Mouse (Mus musculus): ENCODE measurements around the gene Cyp2s1. TPM values are rescaled to one million over a fixed set of nuclear protein-coding genes. Genes with fewer than 3 reads are reported as not detected.
"Not testable (repeated sequence)": the region's sequence is repeated elsewhere in the genome, so short reads cannot be mapped to it uniquely, and the experiment has no call there.

Cyp2s1 gene
- total and polyA plus RNA-seq, 3 experiments, result 0.04 TPM; not detected in 2

GRCm38 (mm10) chr7:25793679-25794078 is 23.0 kb downstream of the Cyp2s1 start:
- Histone ChIP-seq H3K27me3 (replicated peaks) (peaks cover 33% of the 10 kb centered on the region), H3K4me3 (replicated peaks in 1 of 3; ENCODE audit: low read depth in 2 of 3, low read length in 2 of 3, poor library complexity in 1 of 3) (no peak overlapping the region), H3K27ac (ENCODE audit: insufficient read depth, low read depth) (no peak overlapping the region), H3K4me1 (ENCODE audit: control insufficient read depth in 1 of 2, insufficient read depth in 2 of 2) (no peaks in the 10 kb centered on the region), H3K36me3 (replicated peaks in 1 of 2; ENCODE audit: control insufficient read depth in 1 of 2, insufficient read depth in 1 of 2, low read length in 1 of 2) (no peaks in the 10 kb centered on the region), H3K9me3 (replicated peaks; ENCODE audit: low read length) (peaks cover 4% of the 10 kb centered on the region), H3K79me2 (replicated peaks; ENCODE audit: control insufficient read depth, extremely low read depth, insufficient read depth, poor library complexity, severe bottlenecking) (no peaks in the 10 kb centered on the region), H3K4me2 (ENCODE audit: insufficient read depth, low read depth, poor library complexity, severe bottlenecking) (no peak overlapping the region), H3K9ac (ENCODE audit: insufficient read depth, low read depth) (no peak overlapping the region)
- no peak for TF ChIP-seq TCF12 (IDR thresholded peaks at IDR 0.05; ENCODE audit: low read depth, low read length)
- TF ChIP-seq RAD21 (IDR thresholded peaks at IDR 0.05; ENCODE audit: low read depth, low read length), result peak; percentile 27
- TF ChIP-seq CTCF (conservative IDR thresholded peaks at IDR 0.05 in 1 of 2, IDR thresholded peaks at IDR 0.05 in 1 of 2; ENCODE audit: low read depth in 2 of 2, low read length in 2 of 2), result peak in 1 of 2 experiments; percentile 53; a peak in 3 of 4 replicates
- TF ChIP-seq SMC3 (IDR thresholded peaks at IDR 0.05; ENCODE audit: low read depth, low read length), result peak; percentile 32; the same call in 1 of the 2 replicates
- dilution Hi-C loops (cut with MboI; ENCODE audit: extremely low pct_ligation_motif_present, extremely low pct_unique_long_range_greater_than_20kb, low sequenced_read_pairs), result no loop called here
- in situ Hi-C loops (cut with MboI; ENCODE audit: low pct_ligation_motif_present, low pct_unique_long_range_greater_than_20kb, low sequenced_read_pairs), result no loop called here
- no peak for DNase-seq (ENCODE audit: extremely low read depth)

GRCm38 (mm10) chr7:25792966-25793365 is 23.7 kb downstream of the Cyp2s1 start:
- H3K79me2 ChIP-seq (replicated peaks; ENCODE audit: control insufficient read depth, extremely low read depth, insufficient read depth, poor library complexity, severe bottlenecking); H3K4me2 ChIP-seq (ENCODE audit: insufficient read depth, low read depth, poor library complexity, severe bottlenecking); in situ Hi-C loops (cut with MboI; ENCODE audit: low pct_ligation_motif_present, low pct_unique_long_range_greater_than_20kb, low sequenced_read_pairs); dilution Hi-C loops (cut with MboI; ENCODE audit: extremely low pct_ligation_motif_present, extremely low pct_unique_long_range_greater_than_20kb, low sequenced_read_pairs); H3K4me1 ChIP-seq (ENCODE audit: control insufficient read depth in 1 of 2, insufficient read depth in 2 of 2); DNase-seq (ENCODE audit: extremely low read depth); H3K36me3 ChIP-seq (replicated peaks in 1 of 2; ENCODE audit: control insufficient read depth in 1 of 2, insufficient read depth in 1 of 2, low read length in 1 of 2); H3K4me3 ChIP-seq (replicated peaks in 1 of 3; ENCODE audit: low read depth in 2 of 3, low read length in 2 of 3, poor library complexity in 1 of 3); H3K27ac ChIP-seq (ENCODE audit: insufficient read depth, low read depth); H3K9ac ChIP-seq (ENCODE audit: insufficient read depth, low read depth); H3K9me3 ChIP-seq (replicated peaks; ENCODE audit: low read length): not testable (repeated sequence)
- H3K27me3 ChIP-seq (replicated peaks), result peaks cover 34% of the 10 kb centered on the region

- H3K4me1 ChIP-seq (ENCODE audit: control insufficient read depth in 1 of 2, insufficient read depth in 2 of 2), result peaks cover 13 to 18% of the 10 kb centered on the region in 2 experiments
- H3K36me3 ChIP-seq (replicated peaks in 1 of 2; ENCODE audit: control insufficient read depth in 1 of 2, insufficient read depth in 1 of 2, low read length in 1 of 2), result no peaks in the 10 kb centered on the region
- H3K27ac ChIP-seq (ENCODE audit: insufficient read depth, low read depth), result no peak overlapping the region
- H3K9me3 ChIP-seq (replicated peaks; ENCODE audit: low read length), result no peaks in the 10 kb centered on the region
- no peaks in the 10 kb centered on the region for H3K79me2 ChIP-seq (replicated peaks; ENCODE audit: control insufficient read depth, extremely low read depth, insufficient read depth, poor library complexity, severe bottlenecking)
- DNase-seq (ENCODE audit: extremely low read depth), result no peak
- TF ChIP-seq MAFK (IDR thresholded peaks at IDR 0.05; ENCODE audit: insufficient replicate concordance, low read length) (no peak), ZKSCAN1 (IDR thresholded peaks at IDR 0.05; ENCODE audit: borderline replicate concordance, low read depth, low read length) (no peak), RCOR1 (conservative IDR thresholded peaks at IDR 0.05; ENCODE audit: low read depth, low read length) (no peak), MAZ (IDR thresholded peaks at IDR 0.05; ENCODE audit: low read depth, low read length) (no peak), MEF2A (IDR thresholded peaks at IDR 0.05; ENCODE audit: borderline replicate concordance, low read depth, low read length) (no peak), ELF1 (IDR thresholded peaks at IDR 0.05; ENCODE audit: low read depth, low read length) (no peak), USF1 (IDR thresholded peaks at IDR 0.05; ENCODE audit: low read depth, low read length) (no peak), UBTF (IDR thresholded peaks at IDR 0.05; ENCODE audit: low read depth, low read length) (no peak), SMC3 (IDR thresholded peaks at IDR 0.05; ENCODE audit: low read depth, low read length) (no peak), JUN (IDR thresholded peaks at IDR 0.05; ENCODE audit: insufficient read depth, low read depth, low read length) (no peak)
- no peak overlapping the region for H3K4me3 ChIP-seq (replicated peaks in 1 of 3; ENCODE audit: low read depth in 2 of 3, low read length in 2 of 3, poor library complexity in 1 of 3)
- dilution Hi-C loops (cut with MboI; ENCODE audit: extremely low pct_ligation_motif_present, extremely low pct_unique_long_range_greater_than_20kb, low sequenced_read_pairs), result no loop called here
- H3K9ac ChIP-seq (ENCODE audit: insufficient read depth, low read depth), result no peak overlapping the region
- H3K4me2 ChIP-seq (ENCODE audit: insufficient read depth, low read depth, poor library complexity, severe bottlenecking), result no peak overlapping the region
- H3K27me3 ChIP-seq (replicated peaks), result peaks cover 38% of the 10 kb centered on the region
- in situ Hi-C loops (cut with MboI; ENCODE audit: low pct_ligation_motif_present, low pct_unique_long_range_greater_than_20kb, low sequenced_read_pairs), result no loop called here
Observed at GRCm38 (mm10) chr7:25790615-25791014, 26.1 kb downstream of the Cyp2s1 start.
